Mouse (Mus musculus) embryo, embryonic 10.5 days (tissue): ENCODE measurements around the gene Trim10.
A peak's percentile ranks its signal among the peaks of the same experiment; 100 is the strongest.
"Not testable (repeated sequence)": the region's sequence is repeated elsewhere in the genome, so short reads cannot be mapped to it uniquely, and the experiment has no call there.

Experiments
- DNase-seq: peaks from one replicate; pipeline ENCODE4 v3.0.0-alpha.2; 2015; ENCODE audit warnings: low spot score

Trim10 gene

GRCm38 (mm10) chr17:36858181-36858580 is 11.2 kb upstream of the Trim10 start:
- no peak for DNase-seq

- DNase-seq = no peak
These were observed 7.7 kb upstream of the Trim10 start for GRCm38 (mm10) chr17:36861680-36862079.

- DNase-seq = no peak
These were observed 2.5 kb upstream of the Trim10 start, which contains the start of gene Trim15 for GRCm38 (mm10) chr17:36866719-36867527. Gene Trim15 (minus strand): TSS chr17:36867210.

- DNase-seq = no peak
These were observed 538 bp upstream of the Trim10 start for GRCm38 (mm10) chr17:36868836-36869235.

GRCm38 (mm10) chr17:36869955-36870810 is 809 bp downstream of the Trim10 start:
- no peak for DNase-seq

GRCm38 (mm10) chr17:36874636-36875035 is 5.3 kb downstream of the Trim10 start:
- no peak for DNase-seq

GRCm38 (mm10) chr17:36883350-36883749 is 14.0 kb downstream of the Trim10 start:
- no peak for DNase-seq

- no peak for DNase-seq
These were observed 15.9 kb downstream of the Trim10 start for GRCm38 (mm10) chr17:36885132-36885790.

GRCm38 (mm10) chr17:36890073-36890903 is 20.9 kb downstream of the Trim10 start, which contains the start of gene Trim40:
Gene Trim40 (minus strand): TSS chr17:36890123.
- no peak for DNase-seq

GRCm38 (mm10) chr17:36891496-36891895 is 22.1 kb downstream of the Trim10 start:
- not testable (repeated sequence) for DNase-seq

- DNase-seq = peak; percentile 62
These were observed 23.0 kb downstream of the Trim10 start for GRCm38 (mm10) chr17:36892362-36892761.

- DNase-seq = no peak
These were observed 24.0 kb downstream of the Trim10 start for GRCm38 (mm10) chr17:36893387-36893786.

- DNase-seq = peak; percentile 72
These were observed 27.2 kb downstream of the Trim10 start for GRCm38 (mm10) chr17:36896583-36896982.

GRCm38 (mm10) chr17:36897065-36897464 is 27.7 kb downstream of the Trim10 start:
- DNase-seq = no peak

GRCm38 (mm10) chr17:36897552-36898205 is 28.3 kb downstream of the Trim10 start, which contains the start of gene Trim31:
Gene Trim31 (plus strand): TSS chr17:36898118.
- no peak for DNase-seq

GRCm38 (mm10) chr17:36899376-36899775 is 30.0 kb downstream of the Trim10 start:
- no peak for DNase-seq

GRCm38 (mm10) chr17:36900001-36900400 is 30.6 kb downstream of the Trim10 start:
- no peak for DNase-seq

GRCm38 (mm10) chr17:36900691-36901090 is 31.3 kb downstream of the Trim10 start:
- DNase-seq = peak; percentile 6

GRCm38 (mm10) chr17:36903651-36904050 is 34.3 kb downstream of the Trim10 start:
- no peak for DNase-seq

GRCm38 (mm10) chr17:36908235-36908634 is 38.9 kb downstream of the Trim10 start:
- peak; percentile 8 for DNase-seq

GRCm38 (mm10) chr17:36909802-36910201 is 40.4 kb downstream of the Trim10 start:
- no peak for DNase-seq
